ENCODE assay signal across 8 mouse cellular contexts in genomic region chr7:120980931-120981924, GRCm38 (mm10). TPM values are rescaled to one million over a fixed set of nuclear protein-coding genes. Genes with fewer than 3 reads are reported as not detected.
A peak's percentile ranks its signal among the peaks of the same experiment; 100 is the strongest.
DNase-seq lines count a peak whose midpoint lies in the region; ATAC-seq lines count a peak whose summit lies in the region.

No protein-coding gene starts in this region.

- no peaks in the 10 kb centered on the region for H3K9me3 ChIP-seq in forebrain, embryonic 14.5 days (replicated peaks; ENCODE audit: control insufficient read depth, low read length)
- no peaks in the 10 kb centered on the region for H3K9me3 ChIP-seq in megakaryocyte, embryonic 14.5 days

- WGBS in forebrain, embryonic 14.5 days: 3% methylated on average over 38 of the region's 39 CpGs

- ATAC-seq in forebrain, embryonic 14.5 days: peak; percentile 49
- no peak for ATAC-seq in monocyte, adult 5-6 weeks (replicated peaks; ENCODE audit: insufficient number of reproducible peaks, low FRiP score, low TSS enrichment, poor library complexity, severe bottlenecking)

- no peak overlapping the region for H3K27ac ChIP-seq in forebrain, embryonic 14.5 days (ENCODE audit: low read depth, low read length)

- H3K4me1 ChIP-seq in forebrain, embryonic 14.5 days (ENCODE audit: control insufficient read depth, insufficient read depth, low read length): peaks cover 19% of the 10 kb centered on the region
- peaks cover 51% of the 10 kb centered on the region for H3K4me1 ChIP-seq in megakaryocyte, embryonic 14.5 days

- DNase-seq in Muller cell, postnatal 12 days (ENCODE audit: inconsistent ontology term): peak; percentile 58
- peak; percentile 39 for DNase-seq in cerebellum, adult 11-12 months
- DNase-seq in forebrain, embryonic 14.5 days (ENCODE audit: low spot score): peak; percentile 53
- DNase-seq in heart, postnatal 4 days: peak; percentile 43
- DNase-seq in left cerebral cortex, adult 8-10 months (ENCODE audit: low spot score in 2 of 2): peak; percentile 16 to 36
- DNase-seq in right cerebral cortex, postnatal 4 days: peak; percentile 33

- no peaks in the 10 kb centered on the region for H3K36me3 ChIP-seq in forebrain, embryonic 14.5 days (ENCODE audit: control insufficient read depth, insufficient read depth, low read length)
- no peaks in the 10 kb centered on the region for H3K36me3 ChIP-seq in megakaryocyte, embryonic 14.5 days (replicated peaks; ENCODE audit: low read length)

- H3K9ac ChIP-seq in forebrain, embryonic 14.5 days (ENCODE audit: low read length): peak overlapping the region; percentile 81

- H3K27me3 ChIP-seq in forebrain, embryonic 14.5 days (replicated peaks; ENCODE audit: control insufficient read depth, insufficient read depth, low read length): no peaks in the 10 kb centered on the region
- peaks cover 4% of the 10 kb centered on the region for H3K27me3 ChIP-seq in megakaryocyte, embryonic 14.5 days (replicated peaks)

- peak overlapping the region; percentile 85 for H3K4me2 ChIP-seq in forebrain, embryonic 14.5 days (ENCODE audit: low read length)

- H3K4me3 ChIP-seq in forebrain, embryonic 14.5 days (ENCODE audit: low read depth, low read length): peak overlapping the region; percentile 86
- peak overlapping the region; percentile 96 for H3K4me3 ChIP-seq in megakaryocyte, embryonic 14.5 days (replicated peaks)

RNA-seq across cellular contexts. Expression of gene Cdr2, which starts 0.9 kb away (rescaled TPM):
- polyA plus RNA-seq in forebrain, embryonic 14.5 days (2014; fragmentation: Nextera tagmentation; extraction: Ambion mirVana): 11.3 and 11.9 TPM in 2 replicates
- 10 to 100 TPM; 20.7 to 29.2 TPM for total RNA-seq in heart, postnatal 4 days (2021)
- 10 to 100 TPM in 3 of 4 experiments, 1 to 10 TPM in 1; 8.7 to 12.5 (median 10.7) TPM for total RNA-seq in left cerebral cortex, adult 8-10 months (2022)
- 2.9 and 6.4 TPM in 2 replicates for polyA plus RNA-seq in megakaryocyte, embryonic 14.5 days (2012; ENCODE audit: insufficient read depth, low replicate concordance)
- 5.9 to 17.3 TPM (median 17.3 TPM) in 3 replicates for total RNA-seq in monocyte, adult 5-6 weeks (2017)

RNA-seq across cellular contexts. Expression of gene Mfsd13b, which starts 1.1 kb away (rescaled TPM):
- polyA plus RNA-seq in forebrain, embryonic 14.5 days (2014; fragmentation: Nextera tagmentation; extraction: Ambion mirVana): 0.10 and 0.57 TPM in 2 replicates
- not detected for total RNA-seq in heart, postnatal 4 days (2021)
- total RNA-seq in left cerebral cortex, adult 8-10 months (2022): 1 to 10 TPM in 1 of 4 experiments, under 1 TPM in 3; 0.18 to 2.4 (median 0.48) TPM
- polyA plus RNA-seq in megakaryocyte, embryonic 14.5 days (2012; ENCODE audit: insufficient read depth, low replicate concordance): not detected in 2 replicates
- not detected in 3 replicates for total RNA-seq in monocyte, adult 5-6 weeks (2017)

RNA-seq across cellular contexts. Expression of gene Mettl9, which starts 53.0 kb away (rescaled TPM):
- polyA plus RNA-seq in forebrain, embryonic 14.5 days (2014; fragmentation: Nextera tagmentation; extraction: Ambion mirVana): 235 and 236 TPM in 2 replicates
- total RNA-seq in heart, postnatal 4 days (2021): 100 to 1,000 TPM; 127 TPM
- 100 to 1,000 TPM; 101 to 118 (median 101) TPM for total RNA-seq in left cerebral cortex, adult 8-10 months (2022)
- polyA plus RNA-seq in megakaryocyte, embryonic 14.5 days (2012; ENCODE audit: insufficient read depth, low replicate concordance): 20.0 and 20.6 TPM in 2 replicates
- 45.0 to 54.5 TPM (median 52.3 TPM) in 3 replicates for total RNA-seq in monocyte, adult 5-6 weeks (2017)
